Mouse (Mus musculus): Measurements from ENCODE around the gene Mettl22.

DNA sequence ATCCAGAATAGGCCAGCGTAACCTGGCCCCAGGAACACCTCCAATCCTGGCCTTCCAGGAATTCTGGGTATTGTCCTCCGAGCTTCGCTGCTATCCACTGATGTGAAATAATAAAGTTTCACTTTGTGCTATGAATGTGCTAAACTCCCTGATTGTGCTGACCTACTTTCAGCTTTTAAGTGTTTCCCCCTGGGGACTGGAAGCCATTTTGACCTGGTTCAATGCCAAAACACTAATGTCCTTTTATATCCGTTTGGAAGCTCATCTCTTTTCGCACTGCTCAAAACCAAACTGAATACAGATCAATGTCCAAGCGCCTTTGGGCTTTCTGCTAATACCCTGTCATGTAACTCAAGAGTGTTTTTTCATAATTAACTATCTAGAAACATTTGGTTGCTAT is 64.8 kb downstream of the Mettl22 start:
- TF ChIP-seq EP300 (IDR thresholded peaks at IDR 0.05; ENCODE audit: insufficient read depth, low read depth, low read length) (no peak), CTCF (IDR thresholded peaks at IDR 0.05) (no peak)
